Mouse (Mus musculus) G1E (cell line): ENCODE measurements at regions not wholly inside any gene's neighbourhood (a gene's known extent, or its start where the extent isn't known, plus 50 kb on each side); places are given as distances from the start of the nearest gene placed in this dataset.

Source experiments
- CTCF ChIP-seq: IDR thresholded peaks from 2 replicates; pipeline ENCODE4 v1.5.1; 2012; ENCODE audit warnings: low read depth, low read length, inconsistent platforms, mixed read lengths
- GATA1 ChIP-seq: IDR thresholded peaks from 2 replicates; pipeline ENCODE4 v1.6.1; 2012; ENCODE audit warnings: borderline replicate concordance, low read length, inconsistent platforms, mixed read lengths

DNA sequence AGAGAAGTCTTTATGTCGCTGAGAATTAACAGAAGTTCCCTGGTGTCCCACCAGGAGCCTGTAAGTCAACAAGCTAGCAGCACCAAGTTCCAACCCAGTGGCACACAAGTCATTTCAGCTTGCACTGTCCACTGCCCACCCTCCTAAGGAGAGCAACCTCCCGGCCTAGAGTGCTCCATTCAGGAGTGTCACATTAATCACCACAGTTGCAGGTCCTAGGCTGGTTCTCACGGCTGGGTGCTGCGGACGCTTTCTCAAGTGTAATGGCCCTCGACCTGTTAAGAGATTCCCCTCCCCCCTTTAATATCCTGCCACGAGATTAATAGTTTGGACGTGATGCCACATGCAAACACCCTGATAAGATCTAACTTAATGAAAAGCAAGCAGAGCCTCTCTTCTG, 288.2 kb upstream of the Usp25 start:
- TF ChIP-seq CTCF (no peak), GATA1 (no peak)
